Mouse (Mus musculus): ENCODE results near the gene Rhbdd1. TPM values are rescaled to one million over a fixed set of nuclear protein-coding genes. Genes with fewer than 3 reads are reported as not detected.

The Rhbdd1 gene
- total RNA-seq, 2 experiments from 2014 or later: 10.7 to 11.6 TPM

DNA sequence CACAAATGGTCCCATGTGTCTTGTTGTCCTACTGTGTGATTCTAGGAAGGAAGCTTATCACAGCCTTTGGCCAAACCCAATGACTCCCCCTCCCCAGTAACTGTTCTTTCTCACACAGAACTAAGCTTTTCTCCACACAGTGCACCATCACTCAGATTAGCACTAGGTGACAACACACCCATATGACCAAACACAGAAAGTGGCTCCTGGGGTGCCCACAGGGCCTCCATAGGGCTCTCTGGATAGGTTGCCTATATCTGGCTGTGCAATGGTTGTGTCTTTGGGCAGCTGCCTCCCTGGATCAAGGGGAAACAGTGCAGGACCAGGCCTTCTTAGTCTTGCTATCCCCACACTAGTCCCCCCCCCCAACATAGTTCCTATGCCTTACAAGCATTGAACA, 157.2 kb downstream of the Rhbdd1 start:
- DNase-seq: no peak
- intact Hi-C loops (cut with DNase I): no loop called here

DNA sequence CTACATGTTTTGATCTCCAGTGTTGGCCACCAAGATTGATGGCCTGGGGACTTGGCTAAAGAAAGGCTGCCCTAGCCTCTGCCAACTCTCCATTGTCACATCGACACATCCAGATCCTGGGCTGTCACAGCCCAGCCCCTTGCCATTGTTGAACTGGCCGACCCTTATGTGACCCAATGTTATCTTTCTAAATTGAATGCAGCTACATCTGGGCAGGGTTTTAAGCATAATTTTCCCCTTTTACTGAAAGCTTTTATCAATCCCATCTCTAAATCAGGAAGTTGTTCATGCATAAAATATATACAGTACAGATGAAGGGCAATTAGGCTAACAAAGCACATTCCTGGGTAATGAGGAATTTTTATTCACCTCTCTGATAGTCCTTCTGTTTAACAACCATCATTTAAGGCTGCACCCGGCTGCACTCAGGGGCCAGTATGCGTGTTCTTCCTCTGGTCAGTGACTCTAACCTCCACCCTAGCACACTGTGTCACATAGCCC, 158.3 kb downstream of the Rhbdd1 start:
- intact Hi-C loops (cut with DNase I): no loop called here
- no peak for DNase-seq

DNA sequence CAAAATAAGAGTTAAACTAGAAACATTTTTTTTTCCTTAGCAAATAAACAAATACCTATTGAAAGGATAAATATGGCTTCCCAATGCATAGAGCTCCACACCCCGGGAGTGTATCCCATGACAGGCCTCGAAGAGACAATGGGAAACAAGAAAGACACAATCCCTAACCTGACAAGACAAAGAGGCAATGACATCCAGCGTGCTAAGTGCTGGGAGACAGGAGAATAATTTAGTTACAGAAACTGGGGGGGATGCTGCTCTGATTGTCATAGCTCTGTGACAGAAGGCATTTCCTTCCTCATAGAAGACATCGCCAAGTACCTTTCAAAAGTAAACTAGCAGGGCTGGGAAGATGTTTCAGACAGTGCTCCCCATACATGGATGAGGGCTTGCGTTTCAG, 159.0 kb downstream of the Rhbdd1 start:
- intact Hi-C loops (cut with DNase I): loop anchor here (5.0 kb wide), 2 partner anchors 183 to 1158 kb away; partner anchors contain the start of gene Irs1
- DNase-seq: no peak

- DNase-seq: no peak
- intact Hi-C loops (cut with DNase I): loop anchor here (5.0 kb wide), 2 partner anchors 184 to 1159 kb away; partner anchors contain the start of gene Irs1
Observed at GRCm38 (mm10) chr1:82475821-82476220, 159.6 kb downstream of the Rhbdd1 start.

DNA sequence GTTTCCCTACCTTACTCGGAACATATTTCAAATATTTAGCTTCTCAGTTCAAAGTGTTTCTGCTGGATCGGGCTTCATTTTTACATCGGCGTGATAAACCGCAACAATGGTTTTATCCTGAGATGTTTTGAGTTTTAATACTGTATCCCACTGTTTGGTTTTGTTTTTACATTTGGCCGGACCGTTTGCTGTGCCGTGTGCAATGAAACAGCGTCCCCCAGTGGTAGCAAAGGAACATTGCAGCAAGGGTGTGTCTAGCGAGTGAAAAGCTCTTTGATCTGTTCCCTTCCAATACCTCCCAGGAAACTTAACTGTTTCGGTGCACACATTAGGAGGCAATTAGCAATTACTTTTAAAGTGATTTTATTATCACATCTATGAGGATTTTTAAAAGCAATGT, 160.0 kb downstream of the Rhbdd1 start:
- intact Hi-C loops (cut with DNase I): loop anchor here (5.0 kb wide), 2 partner anchors 184 to 1159 kb away; partner anchors contain the start of gene Irs1
- DNase-seq: peak; percentile 38 to 72

- intact Hi-C loops (cut with DNase I): loop anchor here (5.0 kb wide), 2 partner anchors 184 to 1159 kb away; partner anchors contain the start of gene Irs1
- peak; percentile 34 to 48 for DNase-seq
Observed at GRCm38 (mm10) chr1:82476746-82477145, 160.5 kb downstream of the Rhbdd1 start.

- no peak for DNase-seq
- intact Hi-C loops (cut with DNase I): loop anchor here (5.0 kb wide), 2 partner anchors 188 to 1163 kb away; partner anchors contain the start of gene Irs1
Observed at GRCm38 (mm10) chr1:82479696-82480487, 163.6 kb downstream of the Rhbdd1 start.

DNA sequence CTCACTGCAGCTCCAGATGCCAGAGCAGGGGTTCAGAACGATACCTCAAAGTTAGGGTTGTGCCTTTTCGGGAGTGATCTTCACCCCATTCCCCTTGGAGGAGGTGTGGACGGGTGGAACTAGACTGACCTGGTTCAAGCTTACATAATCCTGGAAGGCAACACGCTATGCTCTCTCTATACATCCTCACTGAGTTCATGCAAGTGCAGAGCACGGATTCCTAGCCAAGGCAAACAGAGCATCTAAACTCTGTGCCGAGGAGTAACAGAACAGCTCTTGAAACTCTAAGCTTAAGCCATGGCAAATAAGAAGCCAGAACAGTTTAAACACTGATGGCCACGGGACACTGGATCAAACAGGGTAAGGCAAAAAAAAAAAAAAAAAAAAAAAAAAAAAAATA, 166.1 kb downstream of the Rhbdd1 start:
- intact Hi-C loops (cut with DNase I): no loop called here

GRCm38 (mm10) chr1:82486371-82486770, 170.1 kb downstream of the Rhbdd1 start:
- DNase-seq: no peak
- intact Hi-C loops (cut with DNase I): no loop called here

More for the DNA sequence above, 166.1 kb downstream of the Rhbdd1 start:
- DNase-seq: no peak

- intact Hi-C loops (cut with DNase I): no loop called here
- DNase-seq: no peak
Observed at GRCm38 (mm10) chr1:82491954-82492353, 175.7 kb downstream of the Rhbdd1 start.

Small RNA genes lying within 50 kb of the gene (microRNA-seq; reads per million reads assigned to microRNA genes)
- 0 reads per million in 2 experiments for gene Gm22112

Other genes with a start within 250 kb of the Rhbdd1 start
- gene Gm9747, start 83.3 kb upstream of the Rhbdd1 start, total RNA-seq (2021): not detected
- 10 to 100 TPM; 29.7 to 41.2 TPM for gene Irs1, start 25.0 kb upstream of the Rhbdd1 start, total RNA-seq (2021)

Measured in heart, postnatal 10 days (tissue).